Mouse (Mus musculus): Measurements from ENCODE around the gene Hsd17b1. TPM values are rescaled to one million over a fixed set of nuclear protein-coding genes. Genes with fewer than 3 reads are reported as not detected.

Gene Hsd17b1
- polyA plus RNA-seq, 1 experiment from 2014 or later = 0.28 TPM

GRCm38 (mm10) chr11:101063676-101064327, 14.4 kb upstream of the Hsd17b1 start:
- Histone ChIP-seq H3K27me3 (ENCODE audit: control insufficient read depth, insufficient read depth, low read depth, low read length) (no peaks in the 10 kb centered on the region), H3K9me3 (replicated peaks; ENCODE audit: control insufficient read depth, low read length) (no peaks in the 10 kb centered on the region), H3K4me2 (ENCODE audit: low read depth, low read length) (peak overlapping the region; percentile 49), H3K27ac (ENCODE audit: low read length) (peak overlapping the region; percentile 100), H3K36me3 (ENCODE audit: control insufficient read depth, insufficient read depth) (peaks cover 5% of the 10 kb centered on the region), H3K4me3 (ENCODE audit: low read depth, low read length) (peak overlapping the region; percentile 35), H3K4me1 (ENCODE audit: control insufficient read depth, low read depth, low read length) (peaks cover 49% of the 10 kb centered on the region), H3K9ac (ENCODE audit: low read depth, low read length) (peak overlapping the region; percentile 69)
- ATAC-seq (ENCODE audit: low read depth) = peak; percentile 94
- WGBS (ENCODE audit: insufficient replicate concordance) = 3% methylated on average over 12 of the region's 12 CpGs

- peak overlapping the region; percentile 49 for H3K4me2 ChIP-seq (ENCODE audit: low read depth, low read length)
- H3K27me3 ChIP-seq (ENCODE audit: control insufficient read depth, insufficient read depth, low read depth, low read length) = no peaks in the 10 kb centered on the region
- H3K9ac ChIP-seq (ENCODE audit: low read depth, low read length) = peak overlapping the region; percentile 69
- H3K36me3 ChIP-seq (ENCODE audit: control insufficient read depth, insufficient read depth) = peaks cover 5% of the 10 kb centered on the region
- H3K4me3 ChIP-seq (ENCODE audit: low read depth, low read length) = no peak overlapping the region
- 57% methylated on average over 4 of the region's 4 CpGs for WGBS (ENCODE audit: insufficient replicate concordance)
- H3K9me3 ChIP-seq (replicated peaks; ENCODE audit: control insufficient read depth, low read length) = no peaks in the 10 kb centered on the region
- H3K27ac ChIP-seq (ENCODE audit: low read length) = peak overlapping the region; percentile 100
- H3K4me1 ChIP-seq (ENCODE audit: control insufficient read depth, low read depth, low read length) = peaks cover 55% of the 10 kb centered on the region
- ATAC-seq (ENCODE audit: low read depth) = no peak
Measured at GRCm38 (mm10) chr11:101064462-101064861, 13.7 kb upstream of the Hsd17b1 start.

- no peak for ATAC-seq (ENCODE audit: low read depth)
- Histone ChIP-seq H3K27me3 (ENCODE audit: control insufficient read depth, insufficient read depth, low read depth, low read length) (no peaks in the 10 kb centered on the region), H3K4me3 (ENCODE audit: low read depth, low read length) (no peak overlapping the region), H3K9me3 (replicated peaks; ENCODE audit: control insufficient read depth, low read length) (no peaks in the 10 kb centered on the region), H3K9ac (ENCODE audit: low read depth, low read length) (no peak overlapping the region), H3K4me1 (ENCODE audit: control insufficient read depth, low read depth, low read length) (peaks cover 58% of the 10 kb centered on the region), H3K27ac (ENCODE audit: low read length) (peak overlapping the region; percentile 100), H3K4me2 (ENCODE audit: low read depth, low read length) (no peak overlapping the region), H3K36me3 (ENCODE audit: control insufficient read depth, insufficient read depth) (peaks cover 5% of the 10 kb centered on the region)
- WGBS (ENCODE audit: insufficient replicate concordance) = 59% methylated on average over 9 of the region's 9 CpGs
Measured at GRCm38 (mm10) chr11:101065002-101065401, 13.2 kb upstream of the Hsd17b1 start.

GRCm38 (mm10) chr11:101066549-101067412, 11.4 kb upstream of the Hsd17b1 start:
- Histone ChIP-seq H3K27me3 (ENCODE audit: control insufficient read depth, insufficient read depth, low read depth, low read length) (peaks cover 11% of the 10 kb centered on the region), H3K4me1 (ENCODE audit: control insufficient read depth, low read depth, low read length) (peaks cover 64% of the 10 kb centered on the region), H3K36me3 (ENCODE audit: control insufficient read depth, insufficient read depth) (peaks cover 5% of the 10 kb centered on the region), H3K27ac (ENCODE audit: low read length) (peak overlapping the region; percentile 100; the same call in 1 of the 2 replicates), H3K9ac (ENCODE audit: low read depth, low read length) (peak overlapping the region; percentile 15; the same call in 1 of the 2 replicates), H3K4me2 (ENCODE audit: low read depth, low read length) (peak overlapping the region; percentile 64), H3K9me3 (replicated peaks; ENCODE audit: control insufficient read depth, low read length) (no peaks in the 10 kb centered on the region), H3K4me3 (ENCODE audit: low read depth, low read length) (peak overlapping the region; percentile 44)
- 16% methylated on average over 18 of the region's 18 CpGs for WGBS (ENCODE audit: insufficient replicate concordance)
- no peak for ATAC-seq (ENCODE audit: low read depth)

GRCm38 (mm10) chr11:101069391-101070188, 8.6 kb upstream of the Hsd17b1 start, which contains the start of gene Naglu:
Gene Naglu, plus strand, starts transcription at chr11:101070012.
- Histone ChIP-seq H3K9ac (ENCODE audit: low read depth, low read length) (peak within 1 kb of the TSS; percentile 74), H3K27ac (ENCODE audit: low read length) (peak within 1 kb of the TSS; percentile 30; the same call in 1 of the 2 replicates), H3K4me1 (ENCODE audit: control insufficient read depth, low read depth, low read length) (peaks cover 38% of the 10 kb centered on the region), H3K4me2 (ENCODE audit: low read depth, low read length) (peak within 1 kb of the TSS; percentile 100), H3K36me3 (ENCODE audit: control insufficient read depth, insufficient read depth) (no peaks in the 10 kb centered on the region), H3K9me3 (replicated peaks; ENCODE audit: control insufficient read depth, low read length) (no peaks in the 10 kb centered on the region), H3K4me3 (ENCODE audit: low read depth, low read length) (peak within 1 kb of the TSS; percentile 79), H3K27me3 (ENCODE audit: control insufficient read depth, insufficient read depth, low read depth, low read length) (peaks cover 11% of the 10 kb centered on the region)
- 3% methylated on average over 35 of the region's 35 CpGs for WGBS (ENCODE audit: insufficient replicate concordance)
- ATAC-seq (ENCODE audit: low read depth) = peak; percentile 89

- H3K27ac ChIP-seq (ENCODE audit: low read length) = peak overlapping the region; percentile 30; the same call in 1 of the 2 replicates
- WGBS (ENCODE audit: insufficient replicate concordance) = 0% methylated on average over 36 of the region's 36 CpGs
- no peaks in the 10 kb centered on the region for H3K9me3 ChIP-seq (replicated peaks; ENCODE audit: control insufficient read depth, low read length)
- H3K36me3 ChIP-seq (ENCODE audit: control insufficient read depth, insufficient read depth) = no peaks in the 10 kb centered on the region
- H3K27me3 ChIP-seq (ENCODE audit: control insufficient read depth, insufficient read depth, low read depth, low read length) = peaks cover 11% of the 10 kb centered on the region
- peaks cover 32% of the 10 kb centered on the region for H3K4me1 ChIP-seq (ENCODE audit: control insufficient read depth, low read depth, low read length)
- H3K9ac ChIP-seq (ENCODE audit: low read depth, low read length) = peak overlapping the region; percentile 74
- H3K4me2 ChIP-seq (ENCODE audit: low read depth, low read length) = peak overlapping the region; percentile 100
- peak; percentile 69 for ATAC-seq (ENCODE audit: low read depth)
- H3K4me3 ChIP-seq (ENCODE audit: low read depth, low read length) = peak overlapping the region; percentile 79
Measured at GRCm38 (mm10) chr11:101070189-101070527, 8.1 kb upstream of the Hsd17b1 start.

GRCm38 (mm10) chr11:101070987-101071386, 7.2 kb upstream of the Hsd17b1 start:
- Histone ChIP-seq H3K36me3 (ENCODE audit: control insufficient read depth, insufficient read depth) (no peaks in the 10 kb centered on the region), H3K4me3 (ENCODE audit: low read depth, low read length) (no peak overlapping the region), H3K4me1 (ENCODE audit: control insufficient read depth, low read depth, low read length) (peaks cover 25% of the 10 kb centered on the region), H3K9ac (ENCODE audit: low read depth, low read length) (no peak overlapping the region; the same call in 1 of the 2 replicates), H3K9me3 (replicated peaks; ENCODE audit: control insufficient read depth, low read length) (no peaks in the 10 kb centered on the region), H3K4me2 (ENCODE audit: low read depth, low read length) (peak overlapping the region; percentile 100), H3K27me3 (ENCODE audit: control insufficient read depth, insufficient read depth, low read depth, low read length) (peaks cover 11% of the 10 kb centered on the region), H3K27ac (ENCODE audit: low read length) (no peak overlapping the region)
- ATAC-seq (ENCODE audit: low read depth) = no peak
- 66% methylated on average over 6 of the region's 6 CpGs for WGBS (ENCODE audit: insufficient replicate concordance)

GRCm38 (mm10) chr11:101071810-101072428, 6.3 kb upstream of the Hsd17b1 start:
- H3K4me2 ChIP-seq (ENCODE audit: low read depth, low read length) = no peak overlapping the region
- H3K9me3 ChIP-seq (replicated peaks; ENCODE audit: control insufficient read depth, low read length) = no peaks in the 10 kb centered on the region
- WGBS (ENCODE audit: insufficient replicate concordance) = 72% methylated on average over 14 of the region's 14 CpGs
- no peak overlapping the region for H3K9ac ChIP-seq (ENCODE audit: low read depth, low read length)
- no peak overlapping the region for H3K27ac ChIP-seq (ENCODE audit: low read length)
- H3K4me1 ChIP-seq (ENCODE audit: control insufficient read depth, low read depth, low read length) = peaks cover 16% of the 10 kb centered on the region
- ATAC-seq (ENCODE audit: low read depth) = no peak
- no peak overlapping the region for H3K4me3 ChIP-seq (ENCODE audit: low read depth, low read length)
- peaks cover 11% of the 10 kb centered on the region for H3K27me3 ChIP-seq (ENCODE audit: control insufficient read depth, insufficient read depth, low read depth, low read length)
- H3K36me3 ChIP-seq (ENCODE audit: control insufficient read depth, insufficient read depth) = no peaks in the 10 kb centered on the region

All from liver, embryonic 16.5 days (tissue).